Mouse (Mus musculus) small intestine, adult 2 months (tissue): Measurements from ENCODE around the gene Lrrc8d.

Source experiments
- CTCF ChIP-seq: fragments of 200-500 bp; IDR thresholded peaks from 2 replicates; pipeline ENCODE4 v1.5.1; 2012; ENCODE audit warnings: low read depth, mild to moderate bottlenecking, control low read depth, inconsistent platforms, low read length, moderate library complexity, mixed read lengths; ENCODE audit not compliant: insufficient replicate concordance, insufficient read length; ENCODE audit errors: extremely low read depth
- POLR2A ChIP-seq: fragments of 200-500 bp; IDR thresholded peaks from 2 replicates; pipeline ENCODE4 v1.6.1; 2012; ENCODE audit warnings: low read depth, mild to moderate bottlenecking, control low read depth, inconsistent platforms, low read length, moderate library complexity

- TF ChIP-seq CTCF: no peak
- no peak for TF ChIP-seq POLR2A
Measured at GRCm38 (mm10) chr5:105717294-105717693, 17.5 kb downstream of the Lrrc8d start.
